Mouse (Mus musculus): ENCODE measurements around the gene Gtf2h3.

Gene Gtf2h3

GRCm38 (mm10) chr5:124637836-124638235, 58.9 kb downstream of the Gtf2h3 start:
- no peak for DNase-seq

Measured in retina, postnatal 1 day (tissue).